Mouse (Mus musculus) G1E (cell line): ENCODE data around the gene Msh5. TPM values are rescaled to one million over a fixed set of nuclear protein-coding genes. Genes with fewer than 3 reads are reported as not detected.

Source experiments
- ATAC-seq: 2 replicates; pipeline ENCODE4 v1.8.0; 2016; ENCODE audit warnings: mild to moderate bottlenecking; ENCODE audit not compliant: insufficient number of reproducible peaks, poor library complexity, low FRiP score, severe bottlenecking; ENCODE audit errors: extremely low read depth
- DNase-seq: peaks from one replicate; pipeline ENCODE4 v3.0.0; 2012; ENCODE audit warnings: low spot score
- H3K27me3 ChIP-seq: 2 replicates; pipeline ENCODE4 v1.6.1; 2012; ENCODE audit warnings: mild to moderate bottlenecking, low read length, inconsistent platforms; ENCODE audit not compliant: insufficient read depth
- H3K36me3 ChIP-seq: replicated peaks from 2 replicates; pipeline ENCODE3; 2012; ENCODE audit warnings: mild to moderate bottlenecking, inconsistent platforms
- H3K4me1 ChIP-seq: 2 replicates; pipeline ENCODE4 v1.6.1; 2012; ENCODE audit warnings: low read depth, low read length, inconsistent platforms, mixed read lengths; ENCODE audit not compliant: insufficient read depth
- H3K4me3 ChIP-seq: 2 replicates; pipeline ENCODE4 v1.5.1; 2012; ENCODE audit warnings: low read depth, mild to moderate bottlenecking, inconsistent platforms, low read length, moderate library complexity, mixed read lengths
- H3K9me3 ChIP-seq: replicated peaks from 2 replicates; pipeline ENCODE4 v1.6.1; 2012; ENCODE audit warnings: inconsistent platforms
- CTCF ChIP-seq: IDR thresholded peaks from 2 replicates; pipeline ENCODE4 v1.5.1; 2012; ENCODE audit warnings: low read depth, low read length, inconsistent platforms, mixed read lengths
- GATA1 ChIP-seq: IDR thresholded peaks from 2 replicates; pipeline ENCODE4 v1.6.1; 2012; ENCODE audit warnings: borderline replicate concordance, low read length, inconsistent platforms, mixed read lengths
- GATA2 ChIP-seq: IDR thresholded peaks from 2 replicates; pipeline ENCODE4 v1.6.1; 2012; ENCODE audit warnings: low read depth, low read length, inconsistent platforms, borderline replicate concordance
- POLR2AphosphoS5 ChIP-seq: IDR thresholded peaks from 2 replicates; pipeline ENCODE4 v1.6.1; 2012; ENCODE audit warnings: low read depth, low read length, inconsistent platforms; ENCODE audit not compliant: insufficient replicate concordance
- TAL1 ChIP-seq: conservative IDR thresholded peaks from 2 replicates; pipeline ENCODE4 v1.6.1; 2012; ENCODE audit warnings: low read depth, low read length, inconsistent platforms, mixed read lengths
- polyA plus RNA-seq: library from polyadenylated mRNA; stranded (reverse); fragments of >175 nt; gene quantifications from 2 replicates; pipeline ENCODE4 v1.2.3, GENCODE M21; 2012
- total RNA-seq, 2 experiments: library from RNA; stranded (forward) in 1 of 2; stranded (reverse) in 1 of 2; fragments of 200-1000 nt in 1 of 2; fragments of >200 nt in 1 of 2; fragmentation: Nextera tagmentation in 1 of 2; gene quantifications; 2 replicates each; pipeline ENCODE4 v1.2.3; 2014 to 2017

Msh5 gene
- total and polyA plus RNA-seq, 3 experiments: 11.5 to 41.7 (median 11.8) TPM

- H3K27me3 ChIP-seq: peaks cover 46% of the 10 kb centered on the region
- ATAC-seq (no peak), DNase-seq (no peak)
- peaks cover 28% of the 10 kb centered on the region for H3K4me1 ChIP-seq
- TF ChIP-seq GATA2: no peak
- no peak for TF ChIP-seq TAL1
- no peak for TF ChIP-seq GATA1
- no peak for TF ChIP-seq POLR2AphosphoS5
- no peak for TF ChIP-seq CTCF
- no peak overlapping the region for H3K4me3 ChIP-seq
- no peaks in the 10 kb centered on the region for H3K36me3 ChIP-seq
- H3K9me3 ChIP-seq: no peaks in the 10 kb centered on the region
Measured at GRCm38 (mm10) chr17:35070556-35071229, 24.1 kb upstream of the Msh5 start.

DNA sequence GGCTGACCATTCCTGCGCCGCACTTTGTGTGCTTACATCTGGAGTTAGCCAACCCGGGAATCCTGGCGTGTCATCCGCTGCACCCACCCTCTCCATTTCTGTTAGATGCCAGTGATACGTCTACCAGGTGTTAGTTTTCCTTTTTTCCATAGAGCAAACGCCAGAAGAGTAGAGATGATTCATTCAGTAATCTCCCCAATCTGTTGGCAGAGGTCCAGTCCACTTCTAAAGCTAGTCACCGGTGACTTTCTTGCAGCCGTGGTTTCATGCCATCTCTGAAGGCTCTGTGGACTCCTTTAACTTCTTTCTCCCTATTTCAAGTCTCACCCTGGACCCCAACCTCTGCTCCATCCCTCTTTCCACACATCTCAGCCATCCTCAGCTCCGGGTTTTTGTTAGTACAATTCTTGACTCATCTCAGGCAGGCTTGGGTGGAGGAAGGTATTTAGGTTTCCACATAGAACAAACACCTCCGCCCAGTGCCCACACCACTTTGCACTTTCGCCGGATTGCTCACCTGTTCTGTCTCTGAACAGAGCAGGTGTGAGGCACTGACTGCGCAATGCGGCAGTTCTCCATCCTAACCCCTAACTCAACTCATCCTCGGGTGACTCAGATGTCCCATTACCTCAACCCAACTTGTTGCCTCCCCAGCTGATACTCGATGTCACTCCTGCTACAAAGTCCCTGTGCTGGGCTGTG is 21.8 kb upstream of the Msh5 start:
- no peak for TF ChIP-seq CTCF
- TF ChIP-seq TAL1: no peak
- TF ChIP-seq GATA2: no peak
- TF ChIP-seq GATA1: no peak
- TF ChIP-seq POLR2AphosphoS5: no peak
- H3K4me1 ChIP-seq: peaks cover 36% of the 10 kb centered on the region
- no peak for DNase-seq
- H3K9me3 ChIP-seq: no peaks in the 10 kb centered on the region
- peaks cover 4% of the 10 kb centered on the region for H3K36me3 ChIP-seq
- peaks cover 57% of the 10 kb centered on the region for H3K27me3 ChIP-seq
- no peak for ATAC-seq
- no peak overlapping the region for H3K4me3 ChIP-seq

DNA sequence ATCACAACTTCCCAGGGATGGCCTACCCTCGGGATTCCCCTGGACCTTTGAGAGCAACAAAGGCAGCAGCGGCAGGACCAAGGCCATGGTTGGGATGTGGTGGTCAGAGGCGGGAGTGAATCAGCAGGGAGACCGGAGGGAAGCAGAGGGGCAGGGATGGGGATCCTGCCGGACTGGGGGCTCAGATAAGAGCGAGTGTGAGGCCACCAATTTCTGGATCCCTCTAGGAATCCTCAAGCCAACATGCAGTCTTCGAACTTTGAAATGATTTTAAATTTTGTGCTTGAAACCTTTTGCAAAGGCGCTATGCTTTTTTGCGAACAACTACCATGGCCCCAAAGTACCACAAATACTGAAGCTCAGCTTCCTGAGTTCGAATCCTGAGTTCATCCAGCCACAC is 19.5 kb upstream of the Msh5 start, which contains the start of gene Mpig6b:
Gene Mpig6b, minus strand, starts transcription at position 101 of the 400 bp plus-strand sequence.
- H3K4me3 ChIP-seq: peak within 1 kb of the TSS; percentile 49; the same call in 1 of the 2 replicates
- DNase-seq (no peak), ATAC-seq (no peak)
- peaks cover 24% of the 10 kb centered on the region for H3K36me3 ChIP-seq
- no peaks in the 10 kb centered on the region for H3K9me3 ChIP-seq
- H3K27me3 ChIP-seq: peaks cover 52% of the 10 kb centered on the region
- peaks cover 43% of the 10 kb centered on the region for H3K4me1 ChIP-seq
- TF ChIP-seq CTCF: no peak

- ATAC-seq (no peak), DNase-seq (no peak)
- peak within 1 kb of the TSS; percentile 49; the same call in 1 of the 2 replicates for H3K4me3 ChIP-seq
- H3K4me1 ChIP-seq: peaks cover 44% of the 10 kb centered on the region
- peaks cover 52% of the 10 kb centered on the region for H3K27me3 ChIP-seq
- H3K36me3 ChIP-seq: peaks cover 33% of the 10 kb centered on the region
- no peaks in the 10 kb centered on the region for H3K9me3 ChIP-seq
- no peak for TF ChIP-seq TAL1
- no peak for TF ChIP-seq CTCF
- no peak for TF ChIP-seq POLR2AphosphoS5
- no peak for TF ChIP-seq GATA1
- TF ChIP-seq GATA2: no peak
Measured at GRCm38 (mm10) chr17:35064951-35065947, 18.7 kb upstream of the Msh5 start, which contains the start of gene Ly6g6c. Ly6g6c (plus strand) TSS chr17:35065388.

DNA sequence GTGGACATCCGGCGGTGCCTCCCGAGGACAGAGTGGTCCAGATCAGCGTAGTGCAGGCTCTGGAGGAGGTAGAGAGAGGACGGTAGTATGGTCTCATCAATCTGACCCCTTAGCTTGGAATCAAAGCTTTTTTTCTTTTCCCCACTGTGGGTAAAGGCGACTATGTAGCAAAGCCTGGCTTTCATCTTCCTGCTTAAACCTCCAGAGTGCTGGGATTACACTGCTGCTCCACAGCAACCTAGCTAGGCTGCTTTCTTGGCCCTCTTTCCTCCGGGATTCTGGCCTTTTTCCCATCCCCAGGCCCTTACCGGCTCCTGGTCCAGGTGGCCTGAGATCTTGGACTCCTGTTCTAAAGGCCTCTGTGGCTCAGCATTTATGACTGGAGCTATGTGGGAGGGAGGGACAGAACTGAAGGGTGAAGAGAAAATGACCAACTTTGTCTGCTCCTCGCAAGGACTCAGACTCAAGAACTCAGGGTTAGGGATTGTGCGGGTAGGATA is 17.9 kb upstream of the Msh5 start:
- H3K36me3 ChIP-seq: peaks cover 36% of the 10 kb centered on the region
- ATAC-seq (no peak), DNase-seq (no peak)
- TF ChIP-seq TAL1 (no peak), POLR2AphosphoS5 (no peak), CTCF (no peak), GATA1 (no peak), GATA2 (no peak)
- no peaks in the 10 kb centered on the region for H3K9me3 ChIP-seq
- H3K4me3 ChIP-seq: no peak overlapping the region; the same call in 1 of the 2 replicates
- H3K27me3 ChIP-seq: peaks cover 47% of the 10 kb centered on the region
- peaks cover 51% of the 10 kb centered on the region for H3K4me1 ChIP-seq

DNA sequence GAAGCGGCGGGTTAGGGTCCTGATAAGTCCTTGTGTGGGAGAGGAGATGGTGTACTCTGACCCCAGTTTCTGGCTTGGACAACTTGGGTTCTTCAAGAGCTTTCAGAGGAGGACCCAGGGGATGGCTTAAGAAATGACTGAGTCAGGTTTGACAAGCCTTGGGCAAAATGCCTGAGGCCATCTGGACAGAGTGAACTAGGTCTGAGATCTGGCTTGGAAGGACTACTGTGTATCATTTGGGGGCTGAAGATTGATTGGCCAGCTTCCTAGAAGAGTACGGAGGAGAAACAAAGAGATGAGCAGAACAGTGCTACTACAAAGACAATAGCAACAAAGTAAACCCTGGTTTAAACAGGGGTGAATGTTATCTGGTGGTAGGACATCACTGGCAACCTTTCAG is 16.9 kb upstream of the Msh5 start:
- DNase-seq: no peak
- no peaks in the 10 kb centered on the region for H3K9me3 ChIP-seq
- peaks cover 57% of the 10 kb centered on the region for H3K4me1 ChIP-seq
- TF ChIP-seq TAL1 (no peak), GATA1 (no peak), POLR2AphosphoS5 (no peak), CTCF (no peak), GATA2 (no peak)
- H3K27me3 ChIP-seq: peaks cover 37% of the 10 kb centered on the region
- H3K36me3 ChIP-seq: peaks cover 41% of the 10 kb centered on the region
- H3K4me3 ChIP-seq: no peak overlapping the region
- ATAC-seq: no peak
